Mouse (Mus musculus) MEL (cell line): Measurements from ENCODE around the gene Bpifc. TPM values are rescaled to one million over a fixed set of nuclear protein-coding genes. Genes with fewer than 3 reads are reported as not detected.

Source experiments
- DNase-seq: peaks from one replicate; pipeline ENCODE4 v3.0.0; 2011; ENCODE audit warnings: low read depth, low spot score
- H3K27ac ChIP-seq: 2 replicates; pipeline ENCODE4 v1.5.1; 2012; ENCODE audit warnings: low read depth, mild to moderate bottlenecking, control low read depth, low read length, moderate library complexity; ENCODE audit not compliant: control insufficient read depth
- H3K27me3 ChIP-seq, 2 experiments: fragments of 150-350 bp in 1 of 2; sonication (generic) in 1 of 2; 2 replicates each; pipeline ENCODE4 v1.6.1; 2012; ENCODE audit warnings: low read length in 2 of 2, mild to moderate bottlenecking in 2 of 2, improper control_type of control experiment in 1 of 2, moderate library complexity in 1 of 2; ENCODE audit not compliant: insufficient read depth in 2 of 2, control insufficient read depth in 1 of 2
- H3K36me3 ChIP-seq, 2 experiments: 2 replicates each; pipeline ENCODE4 v1.6.1; 2012 to 2014; ENCODE audit warnings: low read length in 2 of 2, improper control_type of control experiment in 1 of 2, inconsistent platforms in 1 of 2, mild to moderate bottlenecking in 1 of 2; ENCODE audit not compliant: insufficient read depth in 2 of 2, control insufficient read depth in 1 of 2
- H3K4me1 ChIP-seq, 2 experiments: fragments of 150-350 bp in 1 of 2; sonication (generic) in 1 of 2; 2 replicates each; pipeline ENCODE4 v1.6.1; 2012; ENCODE audit warnings: low read length in 2 of 2, improper control_type of control experiment in 1 of 2, mild to moderate bottlenecking in 1 of 2; ENCODE audit not compliant: insufficient read depth in 2 of 2, control insufficient read depth in 1 of 2
- H3K4me3 ChIP-seq, 2 experiments: fragments of 150-350 bp in 1 of 2; sonication (generic) in 1 of 2; 2 replicates each; pipeline ENCODE4 v1.5.1; 2012; ENCODE audit warnings: low read depth in 2 of 2, low read length in 2 of 2, mild to moderate bottlenecking in 2 of 2, moderate library complexity in 2 of 2, control low read depth in 1 of 2, improper control_type of control experiment in 1 of 2; ENCODE audit not compliant: control insufficient read depth in 1 of 2, insufficient read depth in 1 of 2
- H3K79me2 ChIP-seq: 2 replicates; pipeline ENCODE4 v1.6.1; 2012; ENCODE audit warnings: mild to moderate bottlenecking, low read length, moderate library complexity; ENCODE audit not compliant: control insufficient read depth, poor library complexity, insufficient read depth
- H3K9ac ChIP-seq: 2 replicates; pipeline ENCODE4 v1.6.1; 2012; ENCODE audit warnings: low read depth, mild to moderate bottlenecking, control low read depth, low read length, moderate library complexity; ENCODE audit not compliant: control insufficient read depth, poor library complexity, severe bottlenecking
- H3K9me3 ChIP-seq: fragments of 150-350 bp; sonication (generic); replicated peaks from 2 replicates; pipeline ENCODE4 v1.6.1; 2012; ENCODE audit warnings: mild to moderate bottlenecking, low read length, improper control_type of control experiment, moderate library complexity; ENCODE audit not compliant: insufficient read depth
- BHLHE40 ChIP-seq: IDR thresholded peaks from 2 replicates; pipeline ENCODE4 v1.6.1; 2012; ENCODE audit warnings: low read depth, mild to moderate bottlenecking, inconsistent platforms, low read length, improper control_type of control experiment, borderline replicate concordance
- CHD1 ChIP-seq: IDR thresholded peaks from 2 replicates; pipeline ENCODE4 v1.6.1; 2012; ENCODE audit warnings: low read depth, mild to moderate bottlenecking, inconsistent platforms, low read length, improper control_type of control experiment
- CHD2 ChIP-seq: IDR thresholded peaks from 2 replicates; pipeline ENCODE4 v1.6.1; 2011; ENCODE audit warnings: low read length, improper control_type of control experiment
- CTCF ChIP-seq, 3 experiments: IDR thresholded peaks in 2 of 3; conservative IDR thresholded peaks in 1 of 3; 2 replicates each; pipeline ENCODE4 v1.5.1; 2011 to 2012; ENCODE audit warnings: low read length in 3 of 3, low read depth in 2 of 3, mild to moderate bottlenecking in 2 of 3, improper control_type of control experiment in 1 of 3, inconsistent platforms in 1 of 3, mixed read lengths in 1 of 3, moderate library complexity in 1 of 3; ENCODE audit not compliant: control insufficient read depth in 1 of 3, insufficient read depth in 1 of 3, poor library complexity in 1 of 3, severe bottlenecking in 1 of 3
- E2F4 ChIP-seq: IDR thresholded peaks from 2 replicates; pipeline ENCODE4 v1.6.1; 2011; ENCODE audit warnings: low read depth, low read length, improper control_type of control experiment, borderline replicate concordance
- EP300 ChIP-seq, 2 experiments: IDR thresholded peaks; 2 replicates each; pipeline ENCODE4 v1.6.1; 2011; ENCODE audit warnings: improper control_type of control experiment in 2 of 2, low read length in 2 of 2, low read depth in 1 of 2, mild to moderate bottlenecking in 1 of 2
- ETS1 ChIP-seq: IDR thresholded peaks from 2 replicates; pipeline ENCODE4 v1.6.1; 2012; ENCODE audit warnings: low read depth, mild to moderate bottlenecking, inconsistent platforms, low read length, improper control_type of control experiment, moderate library complexity
- GABPA ChIP-seq: IDR thresholded peaks from 2 replicates; pipeline ENCODE4 v1.6.1; 2012; ENCODE audit warnings: low read depth, mild to moderate bottlenecking, inconsistent platforms, low read length, improper control_type of control experiment, moderate library complexity
- GATA1 ChIP-seq: IDR thresholded peaks from 2 replicates; pipeline ENCODE4 v1.6.1; 2011; ENCODE audit warnings: low read depth, low read length, improper control_type of control experiment
- JUND ChIP-seq: IDR thresholded peaks from 2 replicates; pipeline ENCODE4 v1.6.1; 2011; ENCODE audit warnings: low read depth, mild to moderate bottlenecking, improper control_type of control experiment, low read length
- MAFK ChIP-seq: IDR thresholded peaks from 2 replicates; pipeline ENCODE4 v1.6.1; 2011; ENCODE audit warnings: low read depth, mild to moderate bottlenecking, low read length, improper control_type of control experiment, borderline replicate concordance
- MAX ChIP-seq: IDR thresholded peaks from 2 replicates; pipeline ENCODE4 v1.6.1; 2011; ENCODE audit warnings: low read length, improper control_type of control experiment
- MAZ ChIP-seq: IDR thresholded peaks from 2 replicates; pipeline ENCODE4 v1.6.1; 2012; ENCODE audit warnings: low read depth, mild to moderate bottlenecking, inconsistent platforms, low read length, improper control_type of control experiment
- MYB ChIP-seq: IDR thresholded peaks from 2 replicates; pipeline ENCODE4 v1.6.1; 2011; ENCODE audit warnings: mild to moderate bottlenecking, low read depth, low read length, improper control_type of control experiment
- NRF1 ChIP-seq: IDR thresholded peaks from 2 replicates; pipeline ENCODE4 v1.6.1; 2014; ENCODE audit warnings: low read depth, mild to moderate bottlenecking, inconsistent platforms, low read length, improper control_type of control experiment, moderate library complexity; ENCODE audit not compliant: poor library complexity, insufficient read depth, severe bottlenecking
- POLR2A ChIP-seq, 2 experiments: IDR thresholded peaks; 2 replicates each; pipeline ENCODE4 v1.6.1; 2011 to 2012; ENCODE audit warnings: low read length in 2 of 2, mild to moderate bottlenecking in 2 of 2, control low read depth in 1 of 2, improper control_type of control experiment in 1 of 2, low read depth in 1 of 2, moderate library complexity in 1 of 2; ENCODE audit not compliant: control insufficient read depth in 1 of 2, insufficient read depth in 1 of 2, poor library complexity in 1 of 2
- POLR2AphosphoS2 ChIP-seq: IDR thresholded peaks from 2 replicates; pipeline ENCODE4 v1.6.1; 2011; ENCODE audit warnings: low read length, improper control_type of control experiment
- POLR2AphosphoS5 ChIP-seq: IDR thresholded peaks from 2 replicates; pipeline ENCODE4 v1.6.1; 2012; ENCODE audit warnings: low read depth, borderline replicate concordance, mild to moderate bottlenecking, inconsistent platforms, low read length, moderate library complexity, mixed read lengths
- SMC3 ChIP-seq: IDR thresholded peaks from 2 replicates; pipeline ENCODE4 v1.6.1; 2011; ENCODE audit warnings: low read depth, low read length, improper control_type of control experiment
- TAL1 ChIP-seq: IDR thresholded peaks from 2 replicates; pipeline ENCODE4 v1.6.1; 2012; ENCODE audit warnings: mild to moderate bottlenecking, inconsistent platforms, low read length, moderate library complexity, mixed read lengths
- TBP ChIP-seq: IDR thresholded peaks from 2 replicates; pipeline ENCODE4 v1.8.0; 2011; ENCODE audit warnings: low read depth, low read length, improper control_type of control experiment
- TCF12 ChIP-seq: IDR thresholded peaks from 2 replicates; pipeline ENCODE4 v1.6.1; 2014; ENCODE audit warnings: low read depth, mild to moderate bottlenecking, inconsistent platforms, low read length, improper control_type of control experiment, moderate library complexity
- UBTF ChIP-seq: IDR thresholded peaks from 2 replicates; pipeline ENCODE4 v1.6.1; 2012; ENCODE audit warnings: low read depth, mild to moderate bottlenecking, inconsistent platforms, low read length, improper control_type of control experiment, moderate library complexity, borderline replicate concordance; ENCODE audit not compliant: insufficient read depth
- USF1 ChIP-seq: IDR thresholded peaks from 2 replicates; pipeline ENCODE4 v1.6.1; 2014; ENCODE audit warnings: low read depth, mild to moderate bottlenecking, inconsistent platforms, low read length, improper control_type of control experiment, moderate library complexity
- USF2 ChIP-seq, 2 experiments: IDR thresholded peaks; 2 replicates each; pipeline ENCODE4 v1.6.1; 2011 to 2012; ENCODE audit warnings: improper control_type of control experiment in 2 of 2, low read length in 2 of 2, borderline replicate concordance in 1 of 2, inconsistent platforms in 1 of 2, low read depth in 1 of 2, mild to moderate bottlenecking in 1 of 2; ENCODE audit not compliant: insufficient read depth in 1 of 2
- ZC3H11A ChIP-seq: IDR thresholded peaks from 2 replicates; pipeline ENCODE4 v1.6.1; 2012; ENCODE audit warnings: low read depth, mild to moderate bottlenecking, inconsistent platforms, low read length, improper control_type of control experiment
- ZKSCAN1 ChIP-seq: IDR thresholded peaks from 2 replicates; pipeline ENCODE4 v1.6.1; 2012; ENCODE audit warnings: low read depth, mild to moderate bottlenecking, inconsistent platforms, low read length, improper control_type of control experiment, moderate library complexity
- ZMIZ1 ChIP-seq: IDR thresholded peaks from 2 replicates; pipeline ENCODE4 v1.6.1; 2012; ENCODE audit warnings: low read depth, mild to moderate bottlenecking, inconsistent platforms, low read length, improper control_type of control experiment, moderate library complexity
- polyA plus RNA-seq, 2 experiments: library from polyadenylated mRNA; stranded (reverse) in 1 of 2; unstranded in 1 of 2; fragments of >175 nt in 1 of 2; fragments of >200 nt in 1 of 2; gene quantifications; 2 replicates each; pipeline versions ENCODE4 v1.2.1 to v1.2.4; 2012; ENCODE audit warnings: low replicate concordance in 2 of 2, low read depth in 1 of 2; ENCODE audit not compliant: insufficient read length in 2 of 2, insufficient read depth in 1 of 2, missing spikeins in 1 of 2
- total RNA-seq: library from RNA; depleted of rRNA; stranded (reverse); fragments of 300-350 nt; gene quantifications from 2 replicates; pipeline ENCODE4 v1.2.3, GENCODE M21; 2012

Bpifc gene
- total and polyA plus RNA-seq, 3 experiments = 0.03 TPM; not detected in 2

- H3K4me3 ChIP-seq = no peak overlapping the region
- no peak overlapping the region for H3K9ac ChIP-seq
- no peaks in the 10 kb centered on the region for H3K9me3 ChIP-seq
- no peaks in the 10 kb centered on the region for H3K79me2 ChIP-seq
- TF ChIP-seq CHD2 (no peak), EP300 (IDR thresholded peaks at IDR 0.05; ENCODE audit: low read depth in 1 of 2, low read length in 2 of 2) (no peak), NRF1 (no peak), POLR2A (IDR thresholded peaks at IDR 0.05; ENCODE audit: control insufficient read depth in 1 of 2, insufficient read depth in 1 of 2, low read depth in 1 of 2, low read length in 2 of 2, poor library complexity in 1 of 2) (no peak), MAZ (no peak), SMC3 (no peak), USF2 (IDR thresholded peaks at IDR 0.05; ENCODE audit: borderline replicate concordance in 1 of 2, insufficient read depth in 1 of 2, low read depth in 1 of 2, low read length in 2 of 2) (no peak), ZC3H11A (no peak), E2F4 (no peak), ZKSCAN1 (no peak), GATA1 (no peak), MAX (no peak), ZMIZ1 (no peak), TAL1 (no peak), USF1 (no peak), TCF12 (no peak), CTCF (IDR thresholded peaks at IDR 0.05 in 2 of 3, conservative IDR thresholded peaks at IDR 0.05 in 1 of 3; ENCODE audit: control insufficient read depth in 1 of 3, insufficient read depth in 1 of 3, low read depth in 2 of 3, low read length in 3 of 3, poor library complexity in 1 of 3, severe bottlenecking in 1 of 3) (no peak)
- DNase-seq = no peak
- no peaks in the 10 kb centered on the region for H3K4me1 ChIP-seq
- H3K36me3 ChIP-seq = no peaks in the 10 kb centered on the region
- peaks cover 0 to 1% of the 10 kb centered on the region in 2 experiments; a peak in 2 of 4 replicates for H3K27me3 ChIP-seq
- no peak overlapping the region for H3K27ac ChIP-seq
Measured at GRCm38 (mm10) chr10:85929208-85929591, 82.5 kb downstream of the Bpifc start.

- Histone ChIP-seq H3K9me3 (no peaks in the 10 kb centered on the region), H3K4me1 (no peaks in the 10 kb centered on the region), H3K27ac (no peak overlapping the region), H3K36me3 (no peaks in the 10 kb centered on the region), H3K27me3 (peaks cover 0 to 1% of the 10 kb centered on the region in 2 experiments; a peak in 2 of 4 replicates), H3K4me3 (no peak overlapping the region), H3K79me2 (no peaks in the 10 kb centered on the region), H3K9ac (no peak overlapping the region)
- no peak for TF ChIP-seq NRF1
- no peak for TF ChIP-seq UBTF
- no peak for TF ChIP-seq E2F4
- no peak for TF ChIP-seq POLR2AphosphoS2
- no peak for TF ChIP-seq MAZ
- TF ChIP-seq MYB = no peak
- TF ChIP-seq SMC3 = no peak
- TF ChIP-seq POLR2AphosphoS5 = no peak
- no peak for TF ChIP-seq CTCF (IDR thresholded peaks at IDR 0.05 in 2 of 3, conservative IDR thresholded peaks at IDR 0.05 in 1 of 3; ENCODE audit: control insufficient read depth in 1 of 3, insufficient read depth in 1 of 3, low read depth in 2 of 3, low read length in 3 of 3, poor library complexity in 1 of 3, severe bottlenecking in 1 of 3)
- no peak for TF ChIP-seq GABPA
- no peak for TF ChIP-seq EP300 (IDR thresholded peaks at IDR 0.05; ENCODE audit: low read depth in 1 of 2, low read length in 2 of 2)
- no peak for TF ChIP-seq ETS1
- TF ChIP-seq USF2 (IDR thresholded peaks at IDR 0.05; ENCODE audit: borderline replicate concordance in 1 of 2, insufficient read depth in 1 of 2, low read depth in 1 of 2, low read length in 2 of 2) = no peak
- TF ChIP-seq ZKSCAN1 = no peak
- no peak for TF ChIP-seq TBP
- no peak for TF ChIP-seq CHD2
- no peak for TF ChIP-seq JUND
- no peak for TF ChIP-seq BHLHE40
- TF ChIP-seq MAFK = no peak
- no peak for TF ChIP-seq CHD1
- DNase-seq = no peak
Measured at GRCm38 (mm10) chr10:85928499-85929207, 83.0 kb downstream of the Bpifc start.
